ENCODE assay signal across 16 mouse cellular contexts in the genomic region with DNA sequence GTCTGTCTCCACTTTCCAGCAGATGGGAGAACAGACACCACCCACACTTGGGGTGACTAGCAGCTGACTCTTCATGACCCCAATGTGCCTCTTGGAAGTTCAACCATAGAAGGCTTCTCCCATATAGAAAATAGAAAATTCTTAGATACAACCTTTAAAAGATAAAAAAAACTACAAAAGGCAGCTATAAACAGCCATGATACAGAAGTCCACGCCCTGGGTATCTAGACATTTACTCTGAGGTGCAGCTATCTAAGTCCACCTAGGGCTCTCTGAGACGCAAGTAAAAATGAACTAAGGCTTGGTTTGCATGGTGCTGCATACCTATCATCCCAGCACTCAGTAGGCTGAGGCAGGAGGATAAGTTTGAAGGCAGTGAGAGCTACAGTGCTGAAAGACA.
"Had no signal": no experiment of that assay in that cellular context is flagged by ENCODE, and none has a peak within 500 bp of the region (broad histone marks: within the 10 kb centered on the region; RNA-seq: fewer than 3 reads in every experiment).

No protein-coding gene starts in this region.

- H3K9ac ChIP-seq: neural tube, embryonic 13.5 days; neural tube, embryonic 15.5 days; stomach, embryonic 15.5 days had no signal

- H3K27me3 ChIP-seq: neural tube, embryonic 13.5 days; neural tube, embryonic 15.5 days; stomach, embryonic 15.5 days had no signal

- H3K4me3 ChIP-seq: neural tube, embryonic 13.5 days; neural tube, embryonic 15.5 days; stomach, embryonic 15.5 days had no signal

- H3K36me3 ChIP-seq: neural tube, embryonic 13.5 days; neural tube, embryonic 15.5 days; stomach, embryonic 15.5 days had no signal

- DNase-seq: retina, postnatal 1 day; right cerebral cortex, adult 18-20 months; right cerebral cortex, postnatal 14 days; right cerebral cortex, postnatal 25 days; right cerebral cortex, postnatal 4 days; spleen, adult 18-20 months; thymus, adult 18-20 months; thymus, adult 2 months; thymus, postnatal 14 days; thymus, postnatal 25 days; thymus, postnatal 36 days; thymus, postnatal 4 days had no signal

- H3K27ac ChIP-seq: neural tube, embryonic 13.5 days; neural tube, embryonic 15.5 days; stomach, embryonic 15.5 days; stomach, postnatal 0 days had no signal

- H3K9me3 ChIP-seq: neural tube, embryonic 13.5 days; neural tube, embryonic 15.5 days; stomach, embryonic 15.5 days had no signal
